Mouse (Mus musculus) spleen, adult 18-20 months (tissue): ENCODE results near the gene Pdpk1.

Source experiments
- DNase-seq, 2 experiments: peaks; one replicate each; pipeline ENCODE4 v3.0.0; 2022; ENCODE audit warnings: mixed read lengths in 2 of 2

Gene Pdpk1

GRCm38 (mm10) chr17:24030551-24030950, 120.2 kb downstream of the Pdpk1 start:
- DNase-seq = no peak

- DNase-seq = no peak
Measured at GRCm38 (mm10) chr17:24029477-24029876, 121.2 kb downstream of the Pdpk1 start.
